Mouse (Mus musculus) lung, adult 2 months (tissue): ENCODE data around the gene Akap11.

ENCODE experiments used
- CTCF ChIP-seq: fragments of 200-500 bp; IDR thresholded peaks from 2 replicates; pipeline ENCODE4 v1.5.1; 2011; ENCODE audit warnings: mild to moderate bottlenecking, low read length, control low read depth; ENCODE audit not compliant: insufficient read depth
- POLR2A ChIP-seq: fragments of 200-500 bp; IDR thresholded peaks from 2 replicates; pipeline ENCODE4 v1.6.1; 2011; ENCODE audit warnings: low read depth, mild to moderate bottlenecking, control low read depth, low read length, borderline replicate concordance; ENCODE audit errors: extremely low read depth

- TF ChIP-seq CTCF: no peak
- no peak for TF ChIP-seq POLR2A
These were observed 22.4 kb upstream of the Akap11 start for GRCm38 (mm10) chr14:78559042-78559441.
